Mouse (Mus musculus) lung, embryonic 14.5 days (tissue): Measurements from ENCODE around the gene Emid1. TPM values are rescaled to one million over a fixed set of nuclear protein-coding genes. Genes with fewer than 3 reads are reported as not detected.

Source experiments
- ATAC-seq: fragments of 200-750 bp; cut with Nextera tagmentation; 2 replicates; pipeline ENCODE4 v1.8.0; 2017; ENCODE audit warnings: mild to moderate bottlenecking, moderate TSS enrichment, moderate library complexity; ENCODE audit not compliant: insufficient read depth
- DNase-seq: peaks from one replicate; pipeline ENCODE4 v3.0.0-alpha.2; 2015
- H3K27ac ChIP-seq: fragments of 300-500 bp; sonication (generic); 2 replicates; pipeline ENCODE4 v1.5.1; 2014; ENCODE audit warnings: low read depth, mild to moderate bottlenecking, moderate library complexity
- H3K27me3 ChIP-seq: fragments of 300-500 bp; sonication (generic); 2 replicates; pipeline ENCODE4 v1.6.1; 2014; ENCODE audit warnings: low read length, control low read depth; ENCODE audit not compliant: insufficient read depth
- H3K36me3 ChIP-seq: fragments of 300-500 bp; sonication (generic); 2 replicates; pipeline ENCODE4 v1.6.1; 2014; ENCODE audit warnings: control low read depth; ENCODE audit not compliant: insufficient read depth
- H3K4me1 ChIP-seq: fragments of 300-500 bp; sonication (generic); 2 replicates; pipeline ENCODE4 v1.6.1; 2014; ENCODE audit warnings: antibody characterized with exemption, control low read depth; ENCODE audit not compliant: insufficient read depth
- H3K4me2 ChIP-seq: fragments of 300-500 bp; sonication (generic); 2 replicates; pipeline ENCODE4 v1.6.1; 2014; ENCODE audit warnings: mild to moderate bottlenecking
- H3K4me3 ChIP-seq: fragments of 300-500 bp; sonication (generic); 2 replicates; pipeline ENCODE4 v1.5.1; 2014; ENCODE audit warnings: low read depth, low read length
- H3K9ac ChIP-seq: fragments of 300-500 bp; sonication (generic); 2 replicates; pipeline ENCODE4 v1.6.1; 2014
- H3K9me3 ChIP-seq: fragments of 300-500 bp; sonication (generic); 2 replicates; pipeline ENCODE4 v1.6.1; 2016; ENCODE audit warnings: low read depth, low read length, control low read depth
- CTCF ChIP-seq: IDR thresholded peaks from 2 replicates; pipeline ENCODE4 v1.5.1; 2016; ENCODE audit warnings: antibody characterized with exemption, low read depth
- WGBS: fragments of 180-500 bp; shearing (Covaris S2); extraction: QIAGEN DNeasy Blood & Tissue Kit; methylation state at CpG from one replicate; pipeline ENCODE4 v1.1.7; 2014; 5-methylcytosine and 5-hydroxymethylcytosine counted together
- polyA plus RNA-seq: library from polyadenylated mRNA; unstranded; fragments of >200 nt; fragmentation: Nextera tagmentation; extraction: Ambion mirVana; gene quantifications from 2 replicates; pipeline ENCODE4 v1.2.1, GENCODE M21; 2014

Emid1 gene
- polyA plus RNA-seq, 1 experiment from 2014 or later, result 52.1 TPM

GRCm38 (mm10) chr11:5075760-5076159, 76.3 kb downstream of the Emid1 start:
- TF ChIP-seq CTCF, result 0 out of 2 replicates have a peak, but pooled peaks have one; percentile 3
- Histone ChIP-seq H3K4me3 (no peak overlapping the region), H3K27me3 (no peaks in the 10 kb centered on the region), H3K9me3 (no peaks in the 10 kb centered on the region), H3K9ac (no peak overlapping the region), H3K4me2 (no peak overlapping the region), H3K4me1 (no peaks in the 10 kb centered on the region), H3K36me3 (peaks cover 87% of the 10 kb centered on the region), H3K27ac (no peak overlapping the region)
- DNase-seq (no peak), ATAC-seq (no peak)

- ATAC-seq (peak; percentile 48; the same call in 1 of the 2 replicates), DNase-seq (peak; percentile 76)
- no peaks in the 10 kb centered on the region for H3K9me3 ChIP-seq
- 68% methylated on average over 4 of the region's 4 CpGs for WGBS
- no peak overlapping the region for H3K27ac ChIP-seq
- H3K27me3 ChIP-seq, result no peaks in the 10 kb centered on the region
- no peak overlapping the region for H3K4me2 ChIP-seq
- no peak overlapping the region for H3K9ac ChIP-seq
- TF ChIP-seq CTCF, result peak; percentile 61
- peaks cover 87% of the 10 kb centered on the region for H3K36me3 ChIP-seq
- H3K4me1 ChIP-seq, result no peaks in the 10 kb centered on the region
- no peak overlapping the region for H3K4me3 ChIP-seq
Observed at GRCm38 (mm10) chr11:5074882-5075281, 77.2 kb downstream of the Emid1 start.

GRCm38 (mm10) chr11:5068126-5068971, 83.7 kb downstream of the Emid1 start:
- H3K27ac ChIP-seq, result no peak overlapping the region
- no peaks in the 10 kb centered on the region for H3K9me3 ChIP-seq
- no peak overlapping the region for H3K9ac ChIP-seq
- peaks cover 2% of the 10 kb centered on the region; the same call in 1 of the 2 replicates for H3K4me1 ChIP-seq
- peaks cover 54% of the 10 kb centered on the region for H3K36me3 ChIP-seq
- WGBS, result 76% methylated on average over 9 of the region's 9 CpGs
- no peak for TF ChIP-seq CTCF
- H3K4me2 ChIP-seq, result no peak overlapping the region
- DNase-seq, result no peak
- ATAC-seq, result no peak
- H3K27me3 ChIP-seq, result peaks cover 10% of the 10 kb centered on the region
- H3K4me3 ChIP-seq, result no peak overlapping the region

- DNase-seq, result no peak
Observed at GRCm38 (mm10) chr11:5067063-5067462, 85.0 kb downstream of the Emid1 start.

GRCm38 (mm10) chr11:5065056-5065821, 86.8 kb downstream of the Emid1 start, which contains the start of gene Gas2l1:
TSS of gene Gas2l1 (minus strand) at chr11:5065327.
- peak; percentile 96 for DNase-seq
- Histone ChIP-seq H3K4me2 (peak within 1 kb of the TSS; percentile 98), H3K9ac (peak within 1 kb of the TSS; percentile 73), H3K27ac (peak within 1 kb of the TSS; percentile 38; the same call in 1 of the 2 replicates), H3K4me1 (peaks cover 13% of the 10 kb centered on the region; the same call in 1 of the 2 replicates), H3K36me3 (peaks cover 31% of the 10 kb centered on the region), H3K4me3 (peak within 1 kb of the TSS; percentile 69), H3K27me3 (peaks cover 41% of the 10 kb centered on the region), H3K9me3 (no peaks in the 10 kb centered on the region)
- peak; percentile 84 for ATAC-seq
- WGBS, result under 1% methylated on average over 50 of the region's 50 CpGs
- TF ChIP-seq CTCF, result peak; percentile 70

More at GRCm38 (mm10) chr11:5067063-5067462, 85.0 kb downstream of the Emid1 start:
- H3K4me2 ChIP-seq, result no peak overlapping the region
- H3K9ac ChIP-seq, result no peak overlapping the region
- H3K27me3 ChIP-seq, result peaks cover 23% of the 10 kb centered on the region
- H3K4me1 ChIP-seq, result peaks cover 4% of the 10 kb centered on the region; the same call in 1 of the 2 replicates
- H3K36me3 ChIP-seq, result peaks cover 42% of the 10 kb centered on the region
- no peak for TF ChIP-seq CTCF
- no peak overlapping the region for H3K27ac ChIP-seq
- H3K4me3 ChIP-seq, result no peak overlapping the region
- no peak for ATAC-seq
- H3K9me3 ChIP-seq, result no peaks in the 10 kb centered on the region

- DNase-seq (peak; percentile 35), ATAC-seq (peak; percentile 0; the same call in 1 of the 2 replicates)
- peaks cover 13% of the 10 kb centered on the region; the same call in 1 of the 2 replicates for H3K4me1 ChIP-seq
Observed at GRCm38 (mm10) chr11:5064282-5065055, 87.6 kb downstream of the Emid1 start.

More at GRCm38 (mm10) chr11:5064282-5065055, 87.6 kb downstream of the Emid1 start:
- Histone ChIP-seq H3K4me2 (peak overlapping the region; percentile 98), H3K9me3 (no peaks in the 10 kb centered on the region), H3K36me3 (peaks cover 25% of the 10 kb centered on the region), H3K4me3 (peak overlapping the region; percentile 69), H3K27ac (no peak overlapping the region), H3K9ac (peak overlapping the region; percentile 73), H3K27me3 (peaks cover 49% of the 10 kb centered on the region)
- TF ChIP-seq CTCF, result no peak
- WGBS, result 10% methylated on average over 38 of the region's 38 CpGs
